Mouse (Mus musculus) heart, adult 2 months (tissue): ENCODE measurements around the gene Galt.

Experiments used
- CTCF ChIP-seq: fragments of 200-600 bp; IDR thresholded peaks from 2 replicates; pipeline ENCODE4 v1.8.1; 2022; ENCODE audit warnings: antibody characterized with exemption, mild to moderate bottlenecking, moderate library complexity
- POLR2A ChIP-seq: fragments of 200-500 bp; IDR thresholded peaks from 2 replicates; pipeline ENCODE4 v1.6.1; 2011; ENCODE audit warnings: mild to moderate bottlenecking, low read depth, low read length, control low read depth; ENCODE audit not compliant: insufficient read depth

DNA sequence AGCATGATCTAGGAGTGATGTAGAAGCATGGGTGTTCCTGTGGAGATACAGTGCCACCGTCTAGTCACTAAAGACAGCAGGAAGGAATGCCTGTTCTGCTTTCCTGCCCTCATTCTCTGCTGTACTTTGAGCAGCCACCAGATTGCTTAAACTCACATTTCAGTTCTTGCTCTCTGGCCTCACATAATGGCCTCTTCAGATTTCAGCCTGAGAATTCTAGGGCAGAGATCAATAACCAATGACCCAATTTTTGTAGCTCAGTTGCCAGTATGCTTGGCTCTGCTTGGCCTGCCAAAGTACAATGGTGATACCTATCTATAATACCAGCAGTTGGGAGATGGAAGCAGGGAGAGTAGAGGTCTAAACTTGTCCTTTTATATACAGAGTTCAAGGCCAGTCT lies 10.0 kb upstream of the Galt start:
- no peak for TF ChIP-seq CTCF
- TF ChIP-seq POLR2A: no peak
